Mouse (Mus musculus) MEL (cell line): ENCODE measurements around the gene Sergef. TPM values are rescaled to one million over a fixed set of nuclear protein-coding genes. Genes with fewer than 3 reads are reported as not detected.

Experiments
- DNase-seq: peaks from one replicate; pipeline ENCODE4 v3.0.0; 2011; ENCODE audit warnings: low read depth, low spot score
- H3K27ac ChIP-seq: 2 replicates; pipeline ENCODE4 v1.5.1; 2012; ENCODE audit warnings: low read depth, mild to moderate bottlenecking, control low read depth, low read length, moderate library complexity; ENCODE audit not compliant: control insufficient read depth
- H3K27me3 ChIP-seq, 2 experiments: fragments of 150-350 bp in 1 of 2; sonication (generic) in 1 of 2; 2 replicates each; pipeline ENCODE4 v1.6.1; 2012; ENCODE audit warnings: low read length in 2 of 2, mild to moderate bottlenecking in 2 of 2, improper control_type of control experiment in 1 of 2, moderate library complexity in 1 of 2; ENCODE audit not compliant: insufficient read depth in 2 of 2, control insufficient read depth in 1 of 2
- H3K36me3 ChIP-seq, 2 experiments: 2 replicates each; pipeline ENCODE4 v1.6.1; 2012 to 2014; ENCODE audit warnings: low read length in 2 of 2, improper control_type of control experiment in 1 of 2, inconsistent platforms in 1 of 2, mild to moderate bottlenecking in 1 of 2; ENCODE audit not compliant: insufficient read depth in 2 of 2, control insufficient read depth in 1 of 2
- H3K4me1 ChIP-seq, 2 experiments: fragments of 150-350 bp in 1 of 2; sonication (generic) in 1 of 2; 2 replicates each; pipeline ENCODE4 v1.6.1; 2012; ENCODE audit warnings: low read length in 2 of 2, improper control_type of control experiment in 1 of 2, mild to moderate bottlenecking in 1 of 2; ENCODE audit not compliant: insufficient read depth in 2 of 2, control insufficient read depth in 1 of 2
- H3K4me3 ChIP-seq, 2 experiments: fragments of 150-350 bp in 1 of 2; sonication (generic) in 1 of 2; 2 replicates each; pipeline ENCODE4 v1.5.1; 2012; ENCODE audit warnings: low read depth in 2 of 2, low read length in 2 of 2, mild to moderate bottlenecking in 2 of 2, moderate library complexity in 2 of 2, control low read depth in 1 of 2, improper control_type of control experiment in 1 of 2; ENCODE audit not compliant: control insufficient read depth in 1 of 2, insufficient read depth in 1 of 2
- H3K79me2 ChIP-seq: 2 replicates; pipeline ENCODE4 v1.6.1; 2012; ENCODE audit warnings: mild to moderate bottlenecking, low read length, moderate library complexity; ENCODE audit not compliant: control insufficient read depth, poor library complexity, insufficient read depth
- H3K9ac ChIP-seq: 2 replicates; pipeline ENCODE4 v1.6.1; 2012; ENCODE audit warnings: low read depth, mild to moderate bottlenecking, control low read depth, low read length, moderate library complexity; ENCODE audit not compliant: control insufficient read depth, poor library complexity, severe bottlenecking
- H3K9me3 ChIP-seq: fragments of 150-350 bp; sonication (generic); replicated peaks from 2 replicates; pipeline ENCODE4 v1.6.1; 2012; ENCODE audit warnings: mild to moderate bottlenecking, low read length, improper control_type of control experiment, moderate library complexity; ENCODE audit not compliant: insufficient read depth
- BHLHE40 ChIP-seq: IDR thresholded peaks from 2 replicates; pipeline ENCODE4 v1.6.1; 2012; ENCODE audit warnings: low read depth, mild to moderate bottlenecking, inconsistent platforms, low read length, improper control_type of control experiment, borderline replicate concordance
- CHD1 ChIP-seq: IDR thresholded peaks from 2 replicates; pipeline ENCODE4 v1.6.1; 2012; ENCODE audit warnings: low read depth, mild to moderate bottlenecking, inconsistent platforms, low read length, improper control_type of control experiment
- CHD2 ChIP-seq: IDR thresholded peaks from 2 replicates; pipeline ENCODE4 v1.6.1; 2011; ENCODE audit warnings: low read length, improper control_type of control experiment
- CTCF ChIP-seq, 3 experiments: IDR thresholded peaks in 2 of 3; conservative IDR thresholded peaks in 1 of 3; 2 replicates each; pipeline ENCODE4 v1.5.1; 2011 to 2012; ENCODE audit warnings: low read length in 3 of 3, low read depth in 2 of 3, mild to moderate bottlenecking in 2 of 3, improper control_type of control experiment in 1 of 3, inconsistent platforms in 1 of 3, mixed read lengths in 1 of 3, moderate library complexity in 1 of 3; ENCODE audit not compliant: control insufficient read depth in 1 of 3, insufficient read depth in 1 of 3, poor library complexity in 1 of 3, severe bottlenecking in 1 of 3
- ETS1 ChIP-seq: IDR thresholded peaks from 2 replicates; pipeline ENCODE4 v1.6.1; 2012; ENCODE audit warnings: low read depth, mild to moderate bottlenecking, inconsistent platforms, low read length, improper control_type of control experiment, moderate library complexity
- GABPA ChIP-seq: IDR thresholded peaks from 2 replicates; pipeline ENCODE4 v1.6.1; 2012; ENCODE audit warnings: low read depth, mild to moderate bottlenecking, inconsistent platforms, low read length, improper control_type of control experiment, moderate library complexity
- KAT2A ChIP-seq: conservative IDR thresholded peaks from 2 replicates; pipeline ENCODE4 v1.6.1; 2012; ENCODE audit warnings: low read depth, low read length, improper control_type of control experiment, inconsistent platforms
- MAZ ChIP-seq: IDR thresholded peaks from 2 replicates; pipeline ENCODE4 v1.6.1; 2012; ENCODE audit warnings: low read depth, mild to moderate bottlenecking, inconsistent platforms, low read length, improper control_type of control experiment
- MXI1 ChIP-seq: IDR thresholded peaks from 2 replicates; pipeline ENCODE4 v1.6.1; 2011; ENCODE audit warnings: mild to moderate bottlenecking, low read depth, low read length, improper control_type of control experiment
- MYC ChIP-seq: IDR thresholded peaks from 2 replicates; pipeline ENCODE4 v1.6.1; 2011; ENCODE audit warnings: low read depth, mild to moderate bottlenecking, low read length, improper control_type of control experiment, moderate library complexity
- NRF1 ChIP-seq: IDR thresholded peaks from 2 replicates; pipeline ENCODE4 v1.6.1; 2014; ENCODE audit warnings: low read depth, mild to moderate bottlenecking, inconsistent platforms, low read length, improper control_type of control experiment, moderate library complexity; ENCODE audit not compliant: poor library complexity, insufficient read depth, severe bottlenecking
- POLR2A ChIP-seq, 2 experiments: IDR thresholded peaks; 2 replicates each; pipeline ENCODE4 v1.6.1; 2011 to 2012; ENCODE audit warnings: low read length in 2 of 2, mild to moderate bottlenecking in 2 of 2, control low read depth in 1 of 2, improper control_type of control experiment in 1 of 2, low read depth in 1 of 2, moderate library complexity in 1 of 2; ENCODE audit not compliant: control insufficient read depth in 1 of 2, insufficient read depth in 1 of 2, poor library complexity in 1 of 2
- RAD21 ChIP-seq: IDR thresholded peaks from 2 replicates; pipeline ENCODE4 v1.6.1; 2011; ENCODE audit warnings: mild to moderate bottlenecking, low read depth, low read length, improper control_type of control experiment
- RCOR1 ChIP-seq: IDR thresholded peaks from 2 replicates; pipeline ENCODE4 v1.6.1; 2012; ENCODE audit warnings: low read depth, mild to moderate bottlenecking, inconsistent platforms, low read length, improper control_type of control experiment
- TCF12 ChIP-seq: IDR thresholded peaks from 2 replicates; pipeline ENCODE4 v1.6.1; 2014; ENCODE audit warnings: low read depth, mild to moderate bottlenecking, inconsistent platforms, low read length, improper control_type of control experiment, moderate library complexity
- ZC3H11A ChIP-seq: IDR thresholded peaks from 2 replicates; pipeline ENCODE4 v1.6.1; 2012; ENCODE audit warnings: low read depth, mild to moderate bottlenecking, inconsistent platforms, low read length, improper control_type of control experiment
- ZKSCAN1 ChIP-seq: IDR thresholded peaks from 2 replicates; pipeline ENCODE4 v1.6.1; 2012; ENCODE audit warnings: low read depth, mild to moderate bottlenecking, inconsistent platforms, low read length, improper control_type of control experiment, moderate library complexity
- ZNF384 ChIP-seq: IDR thresholded peaks from 2 replicates; pipeline ENCODE4 v1.6.1; 2012; ENCODE audit warnings: low read depth, mild to moderate bottlenecking, inconsistent platforms, low read length, improper control_type of control experiment
- polyA plus RNA-seq, 2 experiments: library from polyadenylated mRNA; stranded (reverse) in 1 of 2; unstranded in 1 of 2; fragments of >175 nt in 1 of 2; fragments of >200 nt in 1 of 2; gene quantifications; 2 replicates each; pipeline versions ENCODE4 v1.2.1 to v1.2.4; 2012; ENCODE audit warnings: low replicate concordance in 2 of 2, low read depth in 1 of 2; ENCODE audit not compliant: insufficient read length in 2 of 2, insufficient read depth in 1 of 2, missing spikeins in 1 of 2
- total RNA-seq: library from RNA; depleted of rRNA; stranded (reverse); fragments of 300-350 nt; gene quantifications from 2 replicates; pipeline ENCODE4 v1.2.3, GENCODE M21; 2012

Sergef gene
- total and polyA plus RNA-seq, 3 experiments: 7.6 to 11.7 TPM; not detected in 1

- no peaks in the 10 kb centered on the region for H3K9me3 ChIP-seq
- peaks cover 14 to 34% of the 10 kb centered on the region in 2 experiments for H3K4me1 ChIP-seq
- peaks cover 0 to 28% of the 10 kb centered on the region in 2 experiments; a peak in 2 of 4 replicates for H3K36me3 ChIP-seq
- H3K27ac ChIP-seq: no peak overlapping the region
- TF ChIP-seq BHLHE40 (no peak), POLR2A (IDR thresholded peaks at IDR 0.05; ENCODE audit: control insufficient read depth in 1 of 2, insufficient read depth in 1 of 2, low read depth in 1 of 2, low read length in 2 of 2, poor library complexity in 1 of 2) (no peak), TCF12 (no peak), ZNF384 (no peak), CTCF (IDR thresholded peaks at IDR 0.05 in 2 of 3, conservative IDR thresholded peaks at IDR 0.05 in 1 of 3; ENCODE audit: control insufficient read depth in 1 of 3, insufficient read depth in 1 of 3, low read depth in 2 of 3, low read length in 3 of 3, poor library complexity in 1 of 3, severe bottlenecking in 1 of 3) (no peak), GABPA (no peak), RAD21 (no peak)
- no peak overlapping the region for H3K9ac ChIP-seq
- H3K4me3 ChIP-seq: no peak overlapping the region
- DNase-seq: no peak
- H3K27me3 ChIP-seq: no peaks in the 10 kb centered on the region
- H3K79me2 ChIP-seq: no peaks in the 10 kb centered on the region
Measured at GRCm38 (mm10) chr7:46542117-46542516, 97.5 kb downstream of the Sergef start.

- Histone ChIP-seq H3K4me3 (no peak overlapping the region), H3K9ac (no peak overlapping the region), H3K4me1 (peaks cover 7 to 23% of the 10 kb centered on the region in 2 experiments), H3K27ac (no peak overlapping the region), H3K36me3 (peaks cover 0 to 18% of the 10 kb centered on the region in 2 experiments; a peak in 2 of 4 replicates), H3K79me2 (no peaks in the 10 kb centered on the region), H3K27me3 (no peaks in the 10 kb centered on the region), H3K9me3 (no peaks in the 10 kb centered on the region)
- no peak for DNase-seq
- TF ChIP-seq TCF12 (no peak), RCOR1 (no peak), MAZ (no peak), ZKSCAN1 (no peak), ETS1 (no peak), ZC3H11A (no peak), CHD2 (no peak), MYC (no peak), BHLHE40 (no peak), CHD1 (no peak), GABPA (no peak), KAT2A (no peak), NRF1 (no peak), ZNF384 (no peak), MXI1 (no peak)
- TF ChIP-seq, all 39 proteins: peak for 0
Measured at GRCm38 (mm10) chr7:46540616-46541015, 99.0 kb downstream of the Sergef start.
